Mouse (Mus musculus): ENCODE measurements at regions not wholly inside any gene's neighbourhood (a gene's known extent, or its start where the extent isn't known, plus 50 kb on each side); places are given as distances from the start of the nearest gene placed in this dataset.

GRCm38 (mm10) chr10:67458447-67459272, 76.6 kb upstream of the Egr2 start:
- no peaks in the 10 kb centered on the region for H3K79me2 ChIP-seq (replicated peaks; ENCODE audit: control insufficient read depth, extremely low read depth, insufficient read depth, poor library complexity, severe bottlenecking)
- no peak overlapping the region for H3K9ac ChIP-seq (ENCODE audit: insufficient read depth, low read depth)
- H3K9me3 ChIP-seq (replicated peaks; ENCODE audit: low read length): no peaks in the 10 kb centered on the region
- DNase-seq (ENCODE audit: extremely low read depth): no peak
- no peak overlapping the region for H3K4me2 ChIP-seq (ENCODE audit: insufficient read depth, low read depth, poor library complexity, severe bottlenecking)
- no peaks in the 10 kb centered on the region for H3K36me3 ChIP-seq (replicated peaks in 1 of 2; ENCODE audit: control insufficient read depth in 1 of 2, insufficient read depth in 1 of 2, low read length in 1 of 2)
- dilution Hi-C loops (cut with MboI; ENCODE audit: extremely low pct_ligation_motif_present, extremely low pct_unique_long_range_greater_than_20kb, low sequenced_read_pairs): no loop called here
- H3K27ac ChIP-seq (ENCODE audit: insufficient read depth, low read depth): no peak overlapping the region
- H3K4me1 ChIP-seq (ENCODE audit: control insufficient read depth in 1 of 2, insufficient read depth in 2 of 2): no peaks in the 10 kb centered on the region
- in situ Hi-C loops (cut with MboI; ENCODE audit: low pct_ligation_motif_present, low pct_unique_long_range_greater_than_20kb, low sequenced_read_pairs): no loop called here
- H3K4me3 ChIP-seq (replicated peaks in 1 of 3; ENCODE audit: low read depth in 2 of 3, low read length in 2 of 3, poor library complexity in 1 of 3): no peak overlapping the region
- TF ChIP-seq ZNF384 (IDR thresholded peaks at IDR 0.05; ENCODE audit: low read depth, low read length) (peak; percentile 17; the same call in 1 of the 2 replicates), EP300 (IDR thresholded peaks at IDR 0.05; ENCODE audit: low read length) (no peak), ZMIZ1 (IDR thresholded peaks at IDR 0.05; ENCODE audit: low read depth, low read length) (no peak), CTCF (conservative IDR thresholded peaks at IDR 0.05 in 1 of 2, IDR thresholded peaks at IDR 0.05 in 1 of 2; ENCODE audit: low read depth in 2 of 2, low read length in 2 of 2) (no peak), TCF12 (IDR thresholded peaks at IDR 0.05; ENCODE audit: low read depth, low read length) (no peak)
- H3K27me3 ChIP-seq (replicated peaks): no peaks in the 10 kb centered on the region

GRCm38 (mm10) chr10:67461321-67461720, 74.0 kb upstream of the Egr2 start:
- in situ Hi-C loops (cut with MboI; ENCODE audit: low pct_ligation_motif_present, low pct_unique_long_range_greater_than_20kb, low sequenced_read_pairs) (no loop called here), dilution Hi-C loops (cut with MboI; ENCODE audit: extremely low pct_ligation_motif_present, extremely low pct_unique_long_range_greater_than_20kb, low sequenced_read_pairs) (no loop called here)
- no peak overlapping the region for H3K27ac ChIP-seq (ENCODE audit: insufficient read depth, low read depth)
- DNase-seq (ENCODE audit: extremely low read depth): no peak
- no peaks in the 10 kb centered on the region for H3K27me3 ChIP-seq (replicated peaks)
- no peaks in the 10 kb centered on the region for H3K36me3 ChIP-seq (replicated peaks in 1 of 2; ENCODE audit: control insufficient read depth in 1 of 2, insufficient read depth in 1 of 2, low read length in 1 of 2)
- TF ChIP-seq JUND (conservative IDR thresholded peaks at IDR 0.05; ENCODE audit: low read depth, low read length) (no peak), BHLHE40 (IDR thresholded peaks at IDR 0.05; ENCODE audit: low read depth, low read length) (no peak), EP300 (IDR thresholded peaks at IDR 0.05; ENCODE audit: low read length) (no peak), ZKSCAN1 (IDR thresholded peaks at IDR 0.05; ENCODE audit: borderline replicate concordance, low read depth, low read length) (no peak), SIN3A (IDR thresholded peaks at IDR 0.05; ENCODE audit: low read length) (no peak), ZMIZ1 (IDR thresholded peaks at IDR 0.05; ENCODE audit: low read depth, low read length) (no peak), USF1 (IDR thresholded peaks at IDR 0.05; ENCODE audit: low read depth, low read length) (no peak), CHD1 (IDR thresholded peaks at IDR 0.05; ENCODE audit: low read depth, low read length) (no peak), SMC3 (IDR thresholded peaks at IDR 0.05; ENCODE audit: low read depth, low read length) (no peak), ELF1 (IDR thresholded peaks at IDR 0.05; ENCODE audit: low read depth, low read length) (no peak), MXI1 (IDR thresholded peaks at IDR 0.05; ENCODE audit: low read depth, low read length) (no peak)
- no peak overlapping the region for H3K4me2 ChIP-seq (ENCODE audit: insufficient read depth, low read depth, poor library complexity, severe bottlenecking)
- H3K9ac ChIP-seq (ENCODE audit: insufficient read depth, low read depth): no peak overlapping the region
- no peak overlapping the region for H3K4me3 ChIP-seq (replicated peaks in 1 of 3; ENCODE audit: low read depth in 2 of 3, low read length in 2 of 3, poor library complexity in 1 of 3)
- H3K79me2 ChIP-seq (replicated peaks; ENCODE audit: control insufficient read depth, extremely low read depth, insufficient read depth, poor library complexity, severe bottlenecking): no peaks in the 10 kb centered on the region
- H3K9me3 ChIP-seq (replicated peaks; ENCODE audit: low read length): no peaks in the 10 kb centered on the region
- H3K4me1 ChIP-seq (ENCODE audit: control insufficient read depth in 1 of 2, insufficient read depth in 2 of 2): no peaks in the 10 kb centered on the region
